Mouse (Mus musculus) megakaryocyte, embryonic 14.5 days (primary cell): ENCODE results near the gene Tnc. TPM values are rescaled to one million over a fixed set of nuclear protein-coding genes. Genes with fewer than 3 reads are reported as not detected.
"Not testable (repeated sequence)": the region's sequence is repeated elsewhere in the genome, so short reads cannot be mapped to it uniquely, and the experiment has no call there.

Source experiments
- H3K27me3 ChIP-seq: replicated peaks from 2 replicates; pipeline ENCODE3; 2012; ENCODE audit warnings: inconsistent platforms
- H3K36me3 ChIP-seq: replicated peaks from 2 replicates; pipeline ENCODE3; 2012; ENCODE audit warnings: low read length, inconsistent platforms, mixed read lengths
- H3K4me1 ChIP-seq: 2 replicates; pipeline ENCODE4 v1.6.1; 2012; ENCODE audit warnings: inconsistent platforms
- H3K4me3 ChIP-seq: replicated peaks from 2 replicates; pipeline ENCODE3; 2012; ENCODE audit warnings: moderate library complexity, mild to moderate bottlenecking, inconsistent platforms
- H3K9me3 ChIP-seq: 2 replicates; pipeline ENCODE4 v1.6.1; 2012; ENCODE audit warnings: inconsistent platforms
- FLI1 ChIP-seq: IDR thresholded peaks from 2 replicates; pipeline ENCODE4 v1.6.1; 2012; ENCODE audit warnings: low read length, inconsistent platforms, mixed read lengths
- GATA1 ChIP-seq: IDR thresholded peaks from 3 replicates; pipeline ENCODE4 v1.6.1; 2012; ENCODE audit warnings: mixed read lengths, low read length, inconsistent platforms, borderline replicate concordance
- polyA plus RNA-seq: library from polyadenylated mRNA; stranded (reverse); fragments of >175 nt; gene quantifications from 2 replicates; pipeline ENCODE4 v1.2.3, GENCODE M21; 2012; ENCODE audit warnings: low replicate concordance; ENCODE audit not compliant: insufficient read depth

Gene Tnc
- polyA plus RNA-seq, 1 experiment: not detected

GRCm38 (mm10) chr4:63980211-63980794 lies 66.5 kb downstream of the Tnc start:
- no peaks in the 10 kb centered on the region for H3K36me3 ChIP-seq
- no peaks in the 10 kb centered on the region for H3K27me3 ChIP-seq
- H3K9me3 ChIP-seq: no peaks in the 10 kb centered on the region
- no peak overlapping the region for H3K4me3 ChIP-seq
- no peak for TF ChIP-seq FLI1
- no peak for TF ChIP-seq GATA1
- no peaks in the 10 kb centered on the region for H3K4me1 ChIP-seq

GRCm38 (mm10) chr4:63979635-63980034 lies 67.2 kb downstream of the Tnc start:
- Histone ChIP-seq H3K9me3 (no peaks in the 10 kb centered on the region), H3K27me3 (no peaks in the 10 kb centered on the region), H3K36me3 (no peaks in the 10 kb centered on the region), H3K4me1 (no peaks in the 10 kb centered on the region), H3K4me3 (no peak overlapping the region)
- no peak for TF ChIP-seq GATA1
- TF ChIP-seq FLI1: no peak

GRCm38 (mm10) chr4:63972536-63972935 lies 74.3 kb downstream of the Tnc start:
- TF ChIP-seq GATA1 (no peak), FLI1 (no peak)
- Histone ChIP-seq H3K36me3 (no peaks in the 10 kb centered on the region), H3K9me3 (no peaks in the 10 kb centered on the region)

GRCm38 (mm10) chr4:63971762-63972161 lies 75.1 kb downstream of the Tnc start:
- Histone ChIP-seq H3K27me3 (no peaks in the 10 kb centered on the region), H3K9me3 (no peaks in the 10 kb centered on the region), H3K4me1 (no peaks in the 10 kb centered on the region), H3K4me3 (no peak overlapping the region), H3K36me3 (no peaks in the 10 kb centered on the region)
- TF ChIP-seq FLI1 (no peak), GATA1 (no peak)

More at GRCm38 (mm10) chr4:63972536-63972935, 74.3 kb downstream of the Tnc start:
- Histone ChIP-seq H3K27me3 (no peaks in the 10 kb centered on the region), H3K4me3 (no peak overlapping the region), H3K4me1 (no peaks in the 10 kb centered on the region)

- H3K9me3 ChIP-seq: no peaks in the 10 kb centered on the region
- H3K27me3 ChIP-seq: no peaks in the 10 kb centered on the region
- H3K4me1 ChIP-seq: no peaks in the 10 kb centered on the region
- TF ChIP-seq GATA1 (no peak), FLI1 (no peak)
- H3K36me3 ChIP-seq: no peaks in the 10 kb centered on the region
- H3K4me3 ChIP-seq: no peak overlapping the region
Measured at GRCm38 (mm10) chr4:63970925-63971324, 75.9 kb downstream of the Tnc start.

GRCm38 (mm10) chr4:63969891-63970290 lies 76.9 kb downstream of the Tnc start:
- Histone ChIP-seq H3K4me1 (no peaks in the 10 kb centered on the region), H3K4me3 (no peak overlapping the region), H3K9me3 (no peaks in the 10 kb centered on the region), H3K36me3 (no peaks in the 10 kb centered on the region), H3K27me3 (no peaks in the 10 kb centered on the region)
- TF ChIP-seq FLI1 (no peak), GATA1 (no peak)

- Histone ChIP-seq H3K36me3 (no peaks in the 10 kb centered on the region), H3K4me3 (no peak overlapping the region), H3K4me1 (no peaks in the 10 kb centered on the region), H3K9me3 (peaks cover 2% of the 10 kb centered on the region; the same call in 1 of the 2 replicates), H3K27me3 (no peaks in the 10 kb centered on the region)
- no peak for TF ChIP-seq GATA1
- no peak for TF ChIP-seq FLI1
Measured at GRCm38 (mm10) chr4:63963410-63963809, 83.4 kb downstream of the Tnc start.

GRCm38 (mm10) chr4:63961858-63962468 lies 84.9 kb downstream of the Tnc start:
- Histone ChIP-seq H3K36me3 (no peaks in the 10 kb centered on the region), H3K27me3 (no peaks in the 10 kb centered on the region), H3K4me3 (no peak overlapping the region), H3K9me3 (peaks cover 2% of the 10 kb centered on the region; the same call in 1 of the 2 replicates), H3K4me1 (no peaks in the 10 kb centered on the region)
- TF ChIP-seq FLI1: no peak
- no peak for TF ChIP-seq GATA1

GRCm38 (mm10) chr4:63958601-63959000 lies 88.2 kb downstream of the Tnc start:
- H3K9me3 ChIP-seq: peaks cover 10% of the 10 kb centered on the region
- no peaks in the 10 kb centered on the region for H3K36me3 ChIP-seq
- H3K4me1 ChIP-seq: no peaks in the 10 kb centered on the region
- TF ChIP-seq GATA1 (no peak), FLI1 (no peak)
- no peaks in the 10 kb centered on the region for H3K27me3 ChIP-seq
- no peak overlapping the region for H3K4me3 ChIP-seq

GRCm38 (mm10) chr4:63950054-63950453 lies 96.8 kb downstream of the Tnc start:
- TF ChIP-seq FLI1 (no peak), GATA1 (no peak)
- Histone ChIP-seq H3K36me3 (no peaks in the 10 kb centered on the region), H3K27me3 (peaks cover 17% of the 10 kb centered on the region), H3K9me3 (peaks cover 1% of the 10 kb centered on the region; the same call in 1 of the 2 replicates), H3K4me3 (no peak overlapping the region), H3K4me1 (no peaks in the 10 kb centered on the region)

- not testable (repeated sequence) for H3K4me3 ChIP-seq, H3K9me3 ChIP-seq, H3K36me3 ChIP-seq, H3K4me1 ChIP-seq
- H3K27me3 ChIP-seq: peaks cover 17% of the 10 kb centered on the region
Measured at GRCm38 (mm10) chr4:63948688-63949073, 98.1 kb downstream of the Tnc start.
